Comparison of ENCODE assay signal across 13 mouse cellular contexts in genomic region chr15:77804949-77805348, GRCm38 (mm10). TPM values are rescaled to one million over a fixed set of nuclear protein-coding genes. Genes with fewer than 3 reads are reported as not detected.
A peak's percentile ranks its signal among the peaks of the same experiment; 100 is the strongest.
DNase-seq lines count a peak whose midpoint lies in the region; ATAC-seq and TF ChIP-seq lines count a peak whose summit lies in the region.
"Had no signal": no experiment of that assay in that cellular context is flagged by ENCODE, and none has a peak within 500 bp of the region (broad histone marks: within the 10 kb centered on the region; RNA-seq: fewer than 3 reads in every experiment).

No protein-coding gene starts in this region.

- no peak for DNase-seq in heart, adult 9 months (ENCODE audit: low spot score in 2 of 2)
- DNase-seq in lung, postnatal 0 days (ENCODE audit: low spot score) = no peak
- DNase-seq in lung, postnatal 14 days = no peak
- DNase-seq in induced T-regulatory cell, adult 2 months (ENCODE audit: low read depth) = peak; percentile 61
- DNase-seq in thymus, postnatal 36 days = peak; percentile 51 to 70
- DNase-seq in layer of hippocampus, postnatal 10 days (ENCODE audit: low spot score in 2 of 2) = no peak
- DNase-seq in forebrain, postnatal 0 days = no peak
- DNase-seq: lung, postnatal 4 days; retina, postnatal 1 day had no signal

- H3K4me1 ChIP-seq in heart, embryonic 13.5 days = peaks cover 94% of the 10 kb centered on the region
- peaks cover 16% of the 10 kb centered on the region; the same call in 1 of the 2 replicates for H3K4me1 ChIP-seq in lung, postnatal 0 days (ENCODE audit: insufficient read depth, low read depth, low read length)
- H3K4me1 ChIP-seq in forebrain, postnatal 0 days (ENCODE audit: insufficient read depth) = no peaks in the 10 kb centered on the region

- no peak overlapping the region for H3K4me3 ChIP-seq in heart, embryonic 13.5 days
- no peak overlapping the region for H3K4me3 ChIP-seq in lung, postnatal 0 days (ENCODE audit: low read depth, low read length)
- H3K4me3 ChIP-seq in forebrain, postnatal 0 days (ENCODE audit: low read depth, low read length) = no peak overlapping the region
- H3K4me3 ChIP-seq: limb, embryonic 15.5 days had no signal

- no peak for TF ChIP-seq CTCF in lung, postnatal 0 days (IDR thresholded peaks at IDR 0.05)
- TF ChIP-seq CTCF in forebrain, postnatal 0 days (IDR thresholded peaks at IDR 0.05; ENCODE audit: low read depth) = no peak

- ATAC-seq in heart, embryonic 13.5 days (ENCODE audit: extremely low read depth, insufficient number of reproducible peaks, low FRiP score, low TSS enrichment) = no peak
- no peak for ATAC-seq in lung, postnatal 0 days
- ATAC-seq in forebrain, postnatal 0 days = no peak

- peak overlapping the region; percentile 98 for H3K27ac ChIP-seq in heart, embryonic 13.5 days (replicated peaks)
- H3K27ac ChIP-seq in lung, postnatal 0 days (ENCODE audit: low read length) = peak overlapping the region; percentile 40
- no peak overlapping the region for H3K27ac ChIP-seq in forebrain, postnatal 0 days (ENCODE audit: low read depth, low read length)
- H3K27ac ChIP-seq: hindbrain, embryonic 14.5 days; limb, embryonic 15.5 days had no signal

- TF ChIP-seq EP300 in lung, postnatal 0 days (IDR thresholded peaks at IDR 0.05) = no peak

- H3K36me3 ChIP-seq in heart, embryonic 13.5 days = peaks cover 95% of the 10 kb centered on the region
- H3K36me3 ChIP-seq in lung, postnatal 0 days (ENCODE audit: insufficient read depth, low read length) = peaks cover 54% of the 10 kb centered on the region; the same call in 1 of the 2 replicates
- peaks cover 18% of the 10 kb centered on the region; the same call in 1 of the 2 replicates for H3K36me3 ChIP-seq in forebrain, postnatal 0 days (ENCODE audit: insufficient read depth)

- WGBS in heart, embryonic 13.5 days = 74% methylated on average over 9 of the region's 9 CpGs
- 54% methylated on average over 9 of the region's 9 CpGs for WGBS in lung, postnatal 0 days
- 85% methylated on average over 9 of the region's 9 CpGs for WGBS in forebrain, postnatal 0 days

- H3K9me3 ChIP-seq in heart, embryonic 13.5 days = no peaks in the 10 kb centered on the region
- no peaks in the 10 kb centered on the region for H3K9me3 ChIP-seq in lung, postnatal 0 days (ENCODE audit: low read length)
- H3K9me3 ChIP-seq in forebrain, postnatal 0 days (ENCODE audit: low read length) = no peaks in the 10 kb centered on the region
- H3K9me3 ChIP-seq: G1E; limb, embryonic 15.5 days had no signal

- H3K4me2 ChIP-seq in heart, embryonic 13.5 days = no peak overlapping the region
- H3K4me2 ChIP-seq in lung, postnatal 0 days (replicated peaks; ENCODE audit: low read depth, low read length) = no peak overlapping the region
- no peak overlapping the region for H3K4me2 ChIP-seq in forebrain, postnatal 0 days (ENCODE audit: low read depth)
- H3K4me2 ChIP-seq: hindbrain, embryonic 14.5 days; limb, embryonic 15.5 days had no signal

- H3K27me3 ChIP-seq in heart, embryonic 13.5 days (replicated peaks) = no peaks in the 10 kb centered on the region
- no peaks in the 10 kb centered on the region for H3K27me3 ChIP-seq in lung, postnatal 0 days (replicated peaks; ENCODE audit: insufficient read depth, low read length)
- no peaks in the 10 kb centered on the region for H3K27me3 ChIP-seq in forebrain, postnatal 0 days (ENCODE audit: insufficient read depth, low read length)
- H3K27me3 ChIP-seq: limb, embryonic 15.5 days had no signal

- peak overlapping the region; percentile 56 for H3K9ac ChIP-seq in heart, embryonic 13.5 days
- no peak overlapping the region for H3K9ac ChIP-seq in lung, postnatal 0 days (replicated peaks; ENCODE audit: low read depth)
- H3K9ac ChIP-seq in forebrain, postnatal 0 days = no peak overlapping the region
- H3K9ac ChIP-seq: hindbrain, embryonic 14.5 days; limb, embryonic 15.5 days had no signal

RNA-seq across cellular contexts. Expression of gene Myh9, which starts 37.0 kb away (rescaled TPM):
- 24.8 and 25.0 TPM in 2 replicates for polyA plus RNA-seq in heart, embryonic 13.5 days (2015; fragmentation: Nextera tagmentation; extraction: Ambion mirVana)
- 59.3 and 67.3 TPM in 2 replicates for polyA plus RNA-seq in lung, postnatal 0 days (2015; fragmentation: Nextera tagmentation; extraction: Ambion mirVana)
- 10 to 100 TPM; 65.2 to 75.2 TPM for total RNA-seq in layer of hippocampus, postnatal 10 days (2021)
- total RNA-seq in forebrain, postnatal 0 days (2014; rRNA removed) = 26.4 and 35.2 TPM in 2 replicates
- 5.8 and 7.2 TPM in 2 replicates for polyA plus RNA-seq in forebrain, postnatal 0 days (2015; fragmentation: Nextera tagmentation; extraction: Ambion mirVana)

RNA-seq across cellular contexts. Expression of gene Apol8, which starts 48.1 kb away (rescaled TPM):
- 0.32 and 0.78 TPM in 2 replicates for polyA plus RNA-seq in heart, embryonic 13.5 days (2015; fragmentation: Nextera tagmentation; extraction: Ambion mirVana)
- 0.06 and 0.26 TPM in 2 replicates for polyA plus RNA-seq in lung, postnatal 0 days (2015; fragmentation: Nextera tagmentation; extraction: Ambion mirVana)
- 1 to 10 TPM; 1.4 to 1.8 TPM for total RNA-seq in layer of hippocampus, postnatal 10 days (2021)
- 0.08 and 2.0 TPM in 2 replicates for total RNA-seq in forebrain, postnatal 0 days (2014; rRNA removed)
- 0.36 and 0.44 TPM in 2 replicates for polyA plus RNA-seq in forebrain, postnatal 0 days (2015; fragmentation: Nextera tagmentation; extraction: Ambion mirVana)
- polyA plus RNA-seq: G1E; hindbrain, embryonic 14.5 days had no signal

Comparison
In these comparisons a context has a peak if more than half of its experiments do, and no peak if none do; other contexts are left out.
1. DNase-seq: peak in induced T-regulatory cell, adult 2 months (single experiment) and thymus, postnatal 36 days (2 of 2); none in heart, adult 9 months (0 of 2), lung, postnatal 0 days (single experiment), lung, postnatal 14 days (single experiment), layer of hippocampus, postnatal 10 days (0 of 2) and forebrain, postnatal 0 days (single experiment).